ENCODE assay signal across 7 mouse cellular contexts in genomic region chr1:130550242-130551167, GRCm38 (mm10).
DNase-seq lines count a peak whose midpoint lies in the region; ATAC-seq lines count a peak whose summit lies in the region.

No protein-coding gene starts in this region.

- no peak overlapping the region for H3K27ac ChIP-seq in hindbrain, embryonic 13.5 days

- no peaks in the 10 kb centered on the region for H3K36me3 ChIP-seq in hindbrain, embryonic 13.5 days

- no peaks in the 10 kb centered on the region for H3K27me3 ChIP-seq in hindbrain, embryonic 13.5 days

- WGBS in hindbrain, embryonic 13.5 days = 68% methylated on average over 19 of the region's 19 CpGs

- peak; percentile 61 for ATAC-seq in activated CD4-positive, CD25-positive, alpha-beta regulatory T cell, adult 4 months
- ATAC-seq in megakaryocyte, adult 5-6 weeks (ENCODE audit: poor library complexity, severe bottlenecking) = 0 out of 2 replicates have a peak, but pooled peaks have one; percentile 25
- no peak for ATAC-seq in hindbrain, embryonic 13.5 days (ENCODE audit: low FRiP score)

- H3K9ac ChIP-seq in hindbrain, embryonic 13.5 days = no peak overlapping the region

- peaks cover 3% of the 10 kb centered on the region; the same call in 1 of the 2 replicates for H3K4me1 ChIP-seq in hindbrain, embryonic 13.5 days (replicated peaks)

- no peak overlapping the region for H3K4me3 ChIP-seq in hindbrain, embryonic 13.5 days

- H3K9me3 ChIP-seq in hindbrain, embryonic 13.5 days = no peaks in the 10 kb centered on the region

- H3K4me2 ChIP-seq in hindbrain, embryonic 13.5 days = no peak overlapping the region

- DNase-seq in gastrocnemius, postnatal 25 days = peak; percentile 16
- DNase-seq in kidney, adult 9 months = peak; percentile 65
- DNase-seq in right cerebral cortex, postnatal 10 days (ENCODE audit: low spot score in 2 of 2) = no peak
- DNase-seq in right cerebral cortex, postnatal 14 days = no peak

Comparison
In these comparisons a context has a peak if more than half of its experiments do, and no peak if none do; other contexts are left out.
1. DNase-seq: peak in gastrocnemius, postnatal 25 days (single experiment) and kidney, adult 9 months (single experiment); none in right cerebral cortex, postnatal 10 days (0 of 2) and right cerebral cortex, postnatal 14 days (single experiment).